Mouse (Mus musculus) 416B (cell line): Measurements from ENCODE around the gene Vps52.
A peak's percentile ranks its signal among the peaks of the same experiment; 100 is the strongest.
"Not testable (repeated sequence)": the region's sequence is repeated elsewhere in the genome, so short reads cannot be mapped to it uniquely, and the experiment has no call there.

ENCODE experiments used
- DNase-seq: peaks from one replicate; pipeline ENCODE4 v3.0.0; 2011; ENCODE audit warnings: low read depth

Gene Vps52

GRCm38 (mm10) chr17:33968489-33968888, 12.9 kb downstream of the Vps52 start:
- DNase-seq, result peak; percentile 83

- DNase-seq, result peak; percentile 86
Measured at GRCm38 (mm10) chr17:33968927-33969326, 13.3 kb downstream of the Vps52 start.

GRCm38 (mm10) chr17:33969394-33969793, 13.8 kb downstream of the Vps52 start:
- DNase-seq, result no peak

GRCm38 (mm10) chr17:33972691-33973090, 17.1 kb downstream of the Vps52 start:
- DNase-seq, result peak; percentile 62

GRCm38 (mm10) chr17:33973572-33973971, 18.0 kb downstream of the Vps52 start:
- DNase-seq, result no peak

GRCm38 (mm10) chr17:33977861-33978557, 22.4 kb downstream of the Vps52 start:
- DNase-seq, result no peak

- peak; percentile 89 for DNase-seq
Measured at GRCm38 (mm10) chr17:33978631-33979031, 23.0 kb downstream of the Vps52 start.

- no peak for DNase-seq
Measured at GRCm38 (mm10) chr17:33979512-33980050, 24.0 kb downstream of the Vps52 start.

- peak; percentile 42 for DNase-seq
Measured at GRCm38 (mm10) chr17:33980181-33981035, 24.8 kb downstream of the Vps52 start.

- peak; percentile 92 for DNase-seq
Measured at GRCm38 (mm10) chr17:33981192-33981909, 25.7 kb downstream of the Vps52 start.

GRCm38 (mm10) chr17:33982136-33982535, 26.5 kb downstream of the Vps52 start:
- peak; percentile 42 for DNase-seq

GRCm38 (mm10) chr17:33991788-33992664, 36.4 kb downstream of the Vps52 start:
- peak; percentile 88 for DNase-seq

GRCm38 (mm10) chr17:33994959-33995358, 39.3 kb downstream of the Vps52 start:
- no peak for DNase-seq

GRCm38 (mm10) chr17:33995651-33996050, 40.0 kb downstream of the Vps52 start:
- DNase-seq, result no peak

GRCm38 (mm10) chr17:33997025-33997424, 41.4 kb downstream of the Vps52 start:
- DNase-seq, result not testable (repeated sequence)

- not testable (repeated sequence) for DNase-seq
Measured at GRCm38 (mm10) chr17:33998697-33999096, 43.1 kb downstream of the Vps52 start.

- DNase-seq, result peak; percentile 43
Measured at GRCm38 (mm10) chr17:33999341-34000149, 43.9 kb downstream of the Vps52 start.

GRCm38 (mm10) chr17:34000150-34000537, 44.5 kb downstream of the Vps52 start, which contains the start of gene H2-K1:
Gene H2-K1 (minus strand): TSS chr17:34000347.
- DNase-seq, result peak; percentile 98

GRCm38 (mm10) chr17:34000796-34001195, 45.2 kb downstream of the Vps52 start:
- not testable (repeated sequence) for DNase-seq

GRCm38 (mm10) chr17:34003426-34003825, 47.8 kb downstream of the Vps52 start:
- DNase-seq, result no peak
